Mouse (Mus musculus): ENCODE data around the gene Tbc1d24.

DNA sequence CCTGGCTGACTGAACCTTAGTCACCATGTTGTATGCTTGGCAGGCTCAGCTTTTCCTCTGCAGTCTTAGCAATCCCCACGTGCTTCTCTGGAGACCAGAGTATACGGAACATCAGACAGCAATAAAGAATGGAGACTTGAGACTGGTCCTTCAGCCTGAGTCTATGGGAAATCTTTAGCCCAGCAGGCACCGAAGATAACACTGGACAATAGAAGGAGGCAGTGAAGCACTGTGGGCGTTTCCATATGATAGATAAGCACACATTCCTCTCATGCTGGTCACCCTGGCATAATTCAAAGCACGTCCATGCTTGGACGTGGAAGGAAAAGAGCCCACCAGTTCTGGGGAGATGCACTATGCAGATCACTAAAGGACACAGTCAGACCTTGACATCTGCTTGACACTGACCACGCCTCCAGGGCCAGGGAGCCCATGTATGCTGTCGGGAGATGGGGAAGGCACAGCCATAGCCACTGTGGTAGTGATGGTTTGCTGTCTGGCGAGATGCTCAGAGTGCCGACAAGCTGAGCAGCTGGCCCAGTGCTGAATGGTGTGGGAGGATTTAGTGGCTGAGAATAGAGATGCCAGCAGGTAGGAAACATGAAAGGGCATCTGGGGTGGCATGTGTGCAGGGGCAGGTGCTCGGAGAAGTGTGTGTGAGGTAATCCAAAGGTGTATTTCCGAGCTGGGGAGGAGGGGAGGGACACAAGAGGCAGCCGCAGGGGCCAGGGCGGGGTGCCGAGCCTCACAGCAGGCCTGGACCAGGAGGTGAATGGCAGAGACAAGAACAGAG is 8.1 kb downstream of the Tbc1d24 start:
- TF ChIP-seq MYOG (IDR thresholded peaks at IDR 0.05; ENCODE audit: control insufficient read depth, extremely low read depth, insufficient read length) (no peak), FOSL1 (IDR thresholded peaks at IDR 0.05; ENCODE audit: insufficient read depth, low read length, poor library complexity, severe bottlenecking) (no peak), CTCF (IDR thresholded peaks at IDR 0.05; ENCODE audit: control insufficient read depth, insufficient read depth, insufficient read length) (no peak), MAX (IDR thresholded peaks at IDR 0.05) (no peak), USF1 (IDR thresholded peaks at IDR 0.05; ENCODE audit: low read depth) (no peak)

Measured in C2C12 (cell line).